Mouse (Mus musculus) bone marrow macrophage, adult 2 months (primary cell): Measurements from ENCODE around the gene Lpcat3. TPM values are rescaled to one million over a fixed set of nuclear protein-coding genes. Genes with fewer than 3 reads are reported as not detected.

Source experiments
- H3K27ac ChIP-seq: 2 replicates; pipeline ENCODE4 v1.5.1; 2012; ENCODE audit warnings: low read depth, low read length; ENCODE audit not compliant: insufficient read depth
- H3K4me1 ChIP-seq: 2 replicates; pipeline ENCODE4 v1.6.1; 2012; ENCODE audit warnings: low read length; ENCODE audit not compliant: control insufficient read depth, insufficient read depth
- H3K4me3 ChIP-seq: 2 replicates; pipeline ENCODE4 v1.5.1; 2012; ENCODE audit warnings: mild to moderate bottlenecking, low read length, moderate library complexity; ENCODE audit not compliant: insufficient read depth
- CTCF ChIP-seq: IDR thresholded peaks from 2 replicates; pipeline ENCODE4 v1.5.1; 2012; ENCODE audit warnings: low read depth, mild to moderate bottlenecking, low read length, moderate library complexity
- POLR2A ChIP-seq: IDR thresholded peaks from 2 replicates; pipeline ENCODE4 v1.6.1; 2012; ENCODE audit warnings: mild to moderate bottlenecking, low read depth, low read length, borderline replicate concordance
- polyA plus RNA-seq: library from polyadenylated mRNA; stranded (reverse); fragments of >200 nt; gene quantifications from 2 replicates; pipeline ENCODE4 v1.2.4, GENCODE M21; 2012; ENCODE audit not compliant: missing spikeins, insufficient read depth, insufficient read length

Lpcat3 gene
- polyA plus RNA-seq, 1 experiment: 57.4 TPM

DNA sequence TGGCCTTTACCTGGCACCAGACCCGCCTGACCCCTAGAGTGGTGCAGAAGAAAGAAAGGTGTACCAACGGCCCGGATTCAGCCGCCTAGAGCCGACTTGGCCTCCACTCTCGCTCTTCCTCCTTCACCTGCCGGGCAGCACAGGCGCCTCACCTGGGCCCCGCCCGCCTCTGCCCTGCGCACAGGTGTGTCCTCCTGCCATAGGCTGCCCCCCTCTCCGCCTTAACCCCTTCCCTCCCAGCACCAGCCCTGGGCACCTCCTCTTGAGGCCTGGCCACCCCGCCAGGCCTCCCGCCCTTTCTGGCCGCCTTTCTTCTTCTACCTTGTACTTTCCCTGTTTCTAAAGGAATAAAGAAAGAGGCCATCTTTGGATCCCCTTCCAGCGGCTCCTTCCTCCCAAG, 55.9 kb downstream of the Lpcat3 start:
- Histone ChIP-seq H3K27ac (no peak overlapping the region), H3K4me3 (no peak overlapping the region), H3K4me1 (peaks cover 38% of the 10 kb centered on the region)
- TF ChIP-seq POLR2A (no peak), CTCF (no peak)

DNA sequence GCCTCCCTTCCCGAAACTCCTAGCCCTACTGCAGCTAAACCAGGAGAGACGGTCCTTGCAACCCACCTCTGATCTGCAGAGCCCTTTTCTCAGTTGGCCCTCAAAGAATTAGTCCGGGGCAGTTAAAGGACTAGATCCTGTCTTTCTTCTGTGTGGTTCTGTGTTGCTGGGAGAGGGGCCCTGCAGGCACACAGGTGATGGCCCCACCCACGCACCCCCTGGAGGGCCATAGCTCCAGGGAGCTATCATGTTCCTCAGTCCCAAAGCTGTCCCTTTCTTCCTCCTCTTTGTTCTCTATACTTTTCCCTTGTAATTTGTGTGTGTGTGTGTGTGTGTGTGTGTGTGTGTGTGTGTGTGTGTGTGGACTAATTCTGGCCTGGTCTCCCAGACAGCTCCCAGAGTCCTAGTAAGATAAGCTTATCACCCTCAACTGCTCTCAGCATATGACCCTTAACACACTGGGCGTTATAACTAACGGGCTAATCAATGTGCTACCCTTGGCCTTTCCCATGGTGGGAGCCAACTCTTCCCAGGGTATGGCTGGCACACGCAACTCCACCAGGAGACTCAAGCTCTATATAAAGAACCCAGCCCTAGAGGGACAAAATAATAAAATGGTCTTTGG, 56.6 kb downstream of the Lpcat3 start:
- H3K27ac ChIP-seq: no peak overlapping the region
- peaks cover 41% of the 10 kb centered on the region for H3K4me1 ChIP-seq

DNA sequence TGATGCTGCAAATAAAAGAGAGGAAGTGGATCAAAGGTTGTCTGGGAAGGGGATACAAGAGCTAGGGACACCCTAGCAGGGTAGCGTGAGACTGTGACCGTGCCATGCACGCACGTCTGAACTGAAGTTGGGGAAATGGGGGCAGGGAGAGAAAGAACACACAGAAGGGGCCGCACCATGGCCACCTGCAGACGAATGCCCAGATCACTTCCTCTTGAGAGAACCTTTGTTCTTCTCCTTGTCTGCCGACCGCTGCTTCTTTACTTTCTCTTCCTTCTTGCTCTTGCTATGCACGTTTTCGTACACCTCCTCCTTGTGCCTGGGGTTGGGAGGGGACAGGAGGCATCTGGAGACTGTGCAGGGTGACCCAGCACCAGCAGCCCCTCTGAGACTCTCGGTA, 58.1 kb downstream of the Lpcat3 start:
- Histone ChIP-seq H3K4me3 (peak overlapping the region; percentile 26; the same call in 1 of the 2 replicates), H3K27ac (peak overlapping the region; percentile 68), H3K4me1 (peaks cover 52% of the 10 kb centered on the region)
- TF ChIP-seq POLR2A: no peak
- no peak for TF ChIP-seq CTCF

More for the DNA sequence above, 56.6 kb downstream of the Lpcat3 start:
- no peak for TF ChIP-seq CTCF
- TF ChIP-seq POLR2A: no peak
- H3K4me3 ChIP-seq: no peak overlapping the region

DNA sequence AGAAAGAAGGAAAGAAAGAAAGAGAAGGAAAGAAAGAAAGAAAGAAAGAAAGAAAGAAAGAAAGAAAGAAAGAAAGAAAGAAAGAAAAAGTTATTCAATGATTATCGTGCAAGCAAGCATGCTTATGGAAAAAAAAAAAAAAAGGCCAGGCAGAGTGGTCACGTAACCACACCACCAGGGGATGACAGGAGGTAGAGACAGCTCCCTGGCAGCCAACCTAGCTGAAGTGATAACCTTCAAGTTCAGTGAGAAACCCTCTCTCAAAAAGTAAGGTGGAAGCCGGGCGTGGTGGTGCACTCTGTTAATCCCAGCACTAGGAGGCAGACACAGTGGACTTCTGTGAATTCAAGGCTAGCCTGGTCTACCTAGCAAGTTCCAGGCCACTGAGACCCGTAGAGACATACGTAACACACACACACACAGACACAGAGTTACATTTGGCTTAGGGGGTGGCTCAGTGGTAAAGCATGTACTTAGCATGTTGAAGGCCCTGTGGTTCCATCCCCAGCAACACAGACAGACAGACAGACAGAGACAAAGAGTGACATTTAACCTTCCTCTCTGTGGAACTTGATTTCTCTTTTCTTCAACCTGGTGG, 60.1 kb downstream of the Lpcat3 start:
- Histone ChIP-seq H3K4me1 (peaks cover 55% of the 10 kb centered on the region), H3K4me3 (peak overlapping the region; percentile 19), H3K27ac (peak overlapping the region; percentile 79)
- TF ChIP-seq CTCF (no peak), POLR2A (no peak)

DNA sequence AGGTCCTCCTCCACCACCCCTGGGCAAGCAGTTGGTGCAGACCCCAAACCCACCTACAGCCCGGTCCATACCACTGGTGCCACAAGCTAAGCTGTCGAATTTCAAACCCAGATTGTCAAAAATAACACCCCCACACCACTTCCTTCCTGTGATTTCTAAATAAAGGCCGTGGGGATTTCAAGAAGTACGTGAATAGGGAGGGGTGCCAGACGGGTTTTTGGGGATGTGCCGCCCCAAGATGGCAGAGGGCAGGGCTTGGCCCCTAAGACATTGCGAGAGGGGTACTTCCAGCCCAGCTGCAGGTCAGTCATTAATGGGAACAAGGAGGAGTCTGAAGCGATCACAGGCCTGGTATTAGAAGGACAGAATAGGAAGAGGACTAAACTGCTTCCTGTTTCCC, 60.7 kb downstream of the Lpcat3 start:
- Histone ChIP-seq H3K4me1 (peaks cover 61% of the 10 kb centered on the region), H3K4me3 (peak overlapping the region; percentile 19), H3K27ac (peak overlapping the region; percentile 79)
- TF ChIP-seq CTCF: no peak
- TF ChIP-seq POLR2A: no peak

DNA sequence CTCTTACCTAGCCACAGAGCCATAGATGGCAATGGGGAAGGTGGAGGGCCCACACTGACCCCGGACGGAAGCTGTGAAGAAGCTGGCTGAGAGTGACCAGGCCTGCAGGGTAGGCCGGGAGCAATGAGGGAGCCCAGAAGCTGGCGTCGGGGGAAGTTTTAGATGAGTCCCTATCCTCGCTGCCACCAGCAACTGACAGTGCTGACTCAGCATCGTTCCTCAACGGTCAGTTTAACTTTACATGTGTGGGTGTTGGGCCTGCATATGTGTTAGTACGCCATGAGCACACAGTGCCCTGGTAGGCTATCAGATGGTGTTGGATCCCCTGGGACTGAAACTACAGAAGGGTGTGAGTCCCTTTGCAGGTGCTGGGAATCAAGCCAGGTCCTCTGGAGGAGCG, 61.6 kb downstream of the Lpcat3 start:
- Histone ChIP-seq H3K4me3 (peak overlapping the region; percentile 17), H3K4me1 (peaks cover 69% of the 10 kb centered on the region), H3K27ac (peak overlapping the region; percentile 79)
- no peak for TF ChIP-seq CTCF
- no peak for TF ChIP-seq POLR2A

DNA sequence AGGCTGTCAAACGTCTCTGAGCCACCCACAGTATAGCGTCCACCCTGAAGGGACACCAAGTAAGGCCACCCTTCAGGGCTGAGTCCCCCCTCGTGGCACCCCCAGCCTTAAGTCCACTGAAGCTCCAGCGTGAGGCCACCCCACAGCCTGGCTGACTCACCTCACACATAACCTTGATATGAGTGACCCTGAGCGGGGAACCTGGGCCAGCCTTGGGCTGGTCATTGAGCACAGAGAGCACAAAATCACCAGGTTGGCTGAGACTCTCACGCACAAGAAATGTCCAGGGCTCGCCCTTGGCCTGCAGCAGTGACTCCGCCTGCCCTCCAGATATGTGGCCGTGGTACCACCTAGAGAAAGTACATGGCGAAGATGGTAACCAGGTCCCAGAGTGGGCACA, 65.8 kb downstream of the Lpcat3 start:
- Histone ChIP-seq H3K27ac (0 out of 2 replicates have a peak overlapping the region, but pooled peaks have one; percentile 97), H3K4me1 (peaks cover 61% of the 10 kb centered on the region), H3K4me3 (no peak overlapping the region)
- TF ChIP-seq POLR2A (no peak), CTCF (no peak)

DNA sequence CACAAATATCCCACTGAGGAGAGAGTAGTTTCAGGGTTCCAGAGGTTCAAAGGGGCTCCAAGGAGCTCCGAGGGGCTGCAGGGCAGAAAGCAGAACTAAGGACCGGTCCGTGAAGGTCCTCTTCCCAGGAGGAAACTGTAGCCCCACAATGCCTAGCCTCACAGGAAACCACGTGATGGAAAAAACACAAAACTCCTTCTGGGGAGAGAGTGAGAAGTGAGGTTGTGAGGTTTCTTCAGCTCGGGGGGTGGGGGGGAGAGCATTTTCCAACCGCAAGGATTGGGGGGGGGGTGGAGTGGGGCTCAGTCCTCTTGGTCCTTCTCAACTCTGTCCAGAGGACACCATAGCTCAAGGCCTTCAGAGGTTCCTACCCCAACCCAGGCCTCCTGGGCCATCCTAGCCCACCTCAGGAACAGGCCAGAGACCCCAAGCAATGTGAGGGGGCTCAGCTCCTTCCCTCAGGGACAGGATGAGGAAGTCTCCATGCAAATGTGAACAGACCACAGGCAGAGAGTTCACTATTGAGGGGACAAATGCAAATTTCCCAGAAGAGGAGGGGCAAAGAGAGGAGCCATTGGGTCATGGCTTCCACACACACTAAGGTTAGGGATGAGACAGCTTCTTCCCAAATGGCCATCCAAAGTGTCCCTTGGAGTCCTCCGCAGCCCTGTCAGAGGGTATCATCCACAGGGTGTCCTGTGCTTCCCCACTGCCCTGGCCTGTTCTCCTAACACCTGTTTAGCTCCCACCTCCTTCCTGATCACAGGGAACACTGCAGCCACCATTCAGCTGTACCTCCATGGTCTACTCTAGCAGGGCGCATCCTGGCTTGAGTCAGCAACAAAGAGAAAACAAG, 67.3 kb downstream of the Lpcat3 start:
- peak overlapping the region; percentile 95 for H3K4me3 ChIP-seq
- no peak for TF ChIP-seq CTCF
- no peak for TF ChIP-seq POLR2A
- H3K27ac ChIP-seq: peak overlapping the region; percentile 98
- peaks cover 58% of the 10 kb centered on the region for H3K4me1 ChIP-seq

DNA sequence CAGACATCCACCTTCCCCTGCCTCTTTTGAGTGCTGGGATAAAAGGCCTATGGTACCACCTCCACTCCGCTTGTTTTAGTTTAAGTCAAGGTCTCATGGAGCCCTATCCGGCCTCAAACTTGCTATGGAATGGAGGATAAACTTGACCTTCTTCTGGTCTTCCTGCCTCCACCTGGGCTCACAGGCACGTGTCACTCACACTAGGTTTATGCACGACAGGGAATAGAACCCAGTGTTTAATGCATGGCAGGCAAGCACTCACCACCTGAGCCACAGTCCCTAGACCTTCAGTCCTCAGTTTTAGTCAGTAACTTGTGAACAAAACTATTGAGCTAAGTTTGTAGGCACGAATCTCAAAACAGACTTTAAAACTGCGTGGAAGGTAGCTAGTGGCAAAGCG, 68.2 kb downstream of the Lpcat3 start:
- Histone ChIP-seq H3K4me3 (peak overlapping the region; percentile 95), H3K4me1 (peaks cover 52% of the 10 kb centered on the region), H3K27ac (peak overlapping the region; percentile 98)
- TF ChIP-seq POLR2A (no peak), CTCF (no peak)
